Mouse (Mus musculus): ENCODE data around the gene Mdm2.
A peak's percentile ranks its signal among the peaks of the same experiment; 100 is the strongest.

The Mdm2 gene

GRCm38 (mm10) chr10:117656662-117656962 lies 53.9 kb downstream of the Mdm2 start:
- DNase-seq (ENCODE audit: low spot score in 2 of 2), result no peak

- DNase-seq (ENCODE audit: low spot score in 2 of 2), result no peak
Measured at GRCm38 (mm10) chr10:117655908-117656661, 54.5 kb downstream of the Mdm2 start.

GRCm38 (mm10) chr10:117655460-117655859 lies 55.1 kb downstream of the Mdm2 start:
- no peak for DNase-seq (ENCODE audit: low spot score in 2 of 2)

- DNase-seq (ENCODE audit: low spot score in 2 of 2), result no peak
Measured at GRCm38 (mm10) chr10:117654576-117655123, 55.9 kb downstream of the Mdm2 start.

- no peak for DNase-seq (ENCODE audit: low spot score in 2 of 2)
Measured at GRCm38 (mm10) chr10:117653779-117654173, 56.8 kb downstream of the Mdm2 start.

- DNase-seq (ENCODE audit: low spot score in 2 of 2), result no peak
Measured at GRCm38 (mm10) chr10:117652930-117653778, 57.4 kb downstream of the Mdm2 start.

- DNase-seq (ENCODE audit: low spot score in 2 of 2), result no peak
Measured at GRCm38 (mm10) chr10:117652378-117652774, 58.2 kb downstream of the Mdm2 start.

GRCm38 (mm10) chr10:117651587-117652377 lies 58.8 kb downstream of the Mdm2 start:
- no peak for DNase-seq (ENCODE audit: low spot score in 2 of 2)

GRCm38 (mm10) chr10:117650725-117651124 lies 59.8 kb downstream of the Mdm2 start:
- no peak for DNase-seq (ENCODE audit: low spot score in 2 of 2)

GRCm38 (mm10) chr10:117650042-117650655 lies 60.4 kb downstream of the Mdm2 start:
- DNase-seq (ENCODE audit: low spot score in 2 of 2), result no peak

- DNase-seq (ENCODE audit: low spot score in 2 of 2), result no peak
Measured at GRCm38 (mm10) chr10:117649292-117650041, 61.1 kb downstream of the Mdm2 start.

GRCm38 (mm10) chr10:117648643-117649042 lies 61.9 kb downstream of the Mdm2 start:
- DNase-seq (ENCODE audit: low spot score in 2 of 2), result no peak

- DNase-seq (ENCODE audit: low spot score in 2 of 2), result no peak
Measured at GRCm38 (mm10) chr10:117647964-117648472, 62.5 kb downstream of the Mdm2 start.

- DNase-seq (ENCODE audit: low spot score in 2 of 2), result peak; percentile 35 to 73
Measured at GRCm38 (mm10) chr10:117647158-117647505, 63.4 kb downstream of the Mdm2 start.

- DNase-seq (ENCODE audit: low spot score in 2 of 2), result no peak
Measured at GRCm38 (mm10) chr10:117646482-117647157, 63.9 kb downstream of the Mdm2 start.

GRCm38 (mm10) chr10:117645487-117645964 lies 65.0 kb downstream of the Mdm2 start:
- DNase-seq (ENCODE audit: low spot score in 2 of 2), result no peak

GRCm38 (mm10) chr10:117644828-117645227 lies 65.7 kb downstream of the Mdm2 start:
- no peak for DNase-seq (ENCODE audit: low spot score in 2 of 2)

GRCm38 (mm10) chr10:117644429-117644748 lies 66.2 kb downstream of the Mdm2 start:
- DNase-seq (ENCODE audit: low spot score in 2 of 2), result no peak

GRCm38 (mm10) chr10:117643711-117644428 lies 66.7 kb downstream of the Mdm2 start:
- DNase-seq (ENCODE audit: low spot score in 2 of 2), result no peak
